Mouse (Mus musculus): Measurements from ENCODE around the gene Grik4.

Gene Grik4

DNA sequence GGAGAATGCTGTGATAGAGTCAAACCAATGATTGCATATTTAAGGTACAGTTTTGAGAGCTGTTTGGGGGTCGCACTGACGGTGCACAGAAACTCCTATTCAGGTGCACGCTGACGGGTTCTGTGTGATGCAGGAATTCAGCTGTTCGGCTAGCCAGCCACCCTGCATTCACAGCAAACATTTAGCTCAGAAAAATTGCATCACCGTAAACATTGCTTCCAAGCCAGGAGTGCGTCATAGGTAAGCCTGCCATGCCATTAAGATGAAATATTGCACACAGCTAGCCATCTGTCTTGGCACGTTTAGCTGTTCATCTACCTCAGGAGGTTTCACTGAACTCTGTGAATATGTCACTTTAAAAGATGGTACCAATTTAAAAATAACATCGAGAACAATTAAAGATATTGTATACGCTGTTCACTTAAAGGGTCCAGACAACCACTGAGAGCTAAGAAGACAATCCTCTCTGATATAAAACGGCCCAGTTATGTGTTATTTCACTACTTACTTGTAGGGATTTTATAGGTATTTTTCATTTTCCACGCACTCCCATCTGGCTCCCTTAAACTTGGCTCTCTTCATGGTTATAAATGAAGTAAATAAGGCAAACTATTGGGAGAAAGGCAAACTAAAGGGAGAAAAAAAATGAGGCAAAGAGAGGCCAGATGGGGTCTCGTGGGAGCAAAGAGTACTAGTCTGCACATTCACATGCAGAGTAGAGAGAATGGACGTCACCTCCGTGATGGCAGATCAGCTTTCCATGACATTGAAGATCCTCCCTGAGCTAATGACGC lies 453.5 kb downstream of the Grik4 start:
- DNase-seq (ENCODE audit: low spot score in 2 of 2) = no peak

DNA sequence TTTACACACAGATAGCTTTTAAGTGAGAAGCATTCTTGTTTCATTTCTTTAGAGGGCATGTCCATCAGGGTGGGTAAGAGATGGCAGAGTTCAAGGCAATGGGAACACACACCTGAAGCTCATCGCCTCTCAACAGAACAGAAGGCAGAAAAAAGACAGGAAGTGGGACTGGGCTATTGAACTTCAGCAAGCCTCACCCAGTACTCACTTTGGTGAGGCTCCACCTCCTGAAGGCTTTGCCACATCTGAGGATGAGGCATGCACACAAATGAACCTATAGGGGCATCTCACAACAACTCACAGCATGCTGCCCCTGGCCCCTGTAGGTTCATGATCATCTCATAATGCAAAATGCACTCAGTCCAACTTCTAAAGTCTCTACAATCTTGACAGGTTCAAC lies 456.2 kb downstream of the Grik4 start:
- no peak for DNase-seq (ENCODE audit: low spot score in 2 of 2)

- DNase-seq (ENCODE audit: low spot score in 2 of 2) = no peak
These were observed 457.4 kb downstream of the Grik4 start for GRCm38 (mm10) chr9:42486913-42487312.

- DNase-seq (ENCODE audit: low spot score in 2 of 2) = no peak
These were observed 459.6 kb downstream of the Grik4 start for GRCm38 (mm10) chr9:42484667-42485066.

DNA sequence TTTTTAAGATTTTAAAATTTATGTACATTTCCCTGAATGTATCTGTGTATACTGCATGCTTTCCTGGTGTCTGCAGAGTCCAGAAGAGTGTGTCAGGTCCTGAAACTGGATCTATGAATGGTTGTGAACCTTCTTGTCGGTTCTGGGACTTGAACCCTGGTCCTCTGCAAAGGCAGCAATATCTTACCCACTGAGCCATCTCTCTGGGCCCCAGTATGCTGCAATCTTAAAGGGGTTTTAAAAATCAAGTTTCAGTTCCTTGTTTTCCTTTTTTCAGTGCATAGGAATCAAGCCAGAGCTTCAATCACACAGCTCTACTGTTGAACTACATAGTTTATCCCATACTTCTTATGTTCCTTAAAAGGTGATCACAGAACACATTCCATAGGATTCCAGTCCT lies 461.3 kb downstream of the Grik4 start:
- DNase-seq (ENCODE audit: low spot score in 2 of 2) = no peak

DNA sequence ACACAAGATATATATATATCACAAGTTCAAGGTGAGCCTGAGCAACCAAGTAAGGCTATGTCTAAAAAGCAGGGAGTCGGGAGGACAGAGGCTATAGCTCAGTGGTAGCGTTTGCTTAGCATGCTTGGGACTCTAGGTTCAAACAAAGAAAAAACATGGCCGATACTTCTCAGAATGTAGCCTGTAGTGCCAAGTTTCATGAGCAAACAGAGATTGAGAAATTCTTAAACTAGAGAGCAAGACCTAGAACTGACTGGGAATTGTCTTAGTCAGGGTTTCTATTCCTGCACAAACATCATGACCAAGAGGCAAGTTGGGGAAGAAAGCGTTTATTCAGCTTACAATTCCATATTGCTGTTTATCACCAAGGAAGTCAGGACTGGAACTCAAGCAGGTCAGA lies 468.1 kb downstream of the Grik4 start:
- no peak for DNase-seq (ENCODE audit: low spot score in 2 of 2)

GRCm38 (mm10) chr9:42474244-42474643 lies 470.0 kb downstream of the Grik4 start:
- no peak for DNase-seq (ENCODE audit: low spot score in 2 of 2)

DNA sequence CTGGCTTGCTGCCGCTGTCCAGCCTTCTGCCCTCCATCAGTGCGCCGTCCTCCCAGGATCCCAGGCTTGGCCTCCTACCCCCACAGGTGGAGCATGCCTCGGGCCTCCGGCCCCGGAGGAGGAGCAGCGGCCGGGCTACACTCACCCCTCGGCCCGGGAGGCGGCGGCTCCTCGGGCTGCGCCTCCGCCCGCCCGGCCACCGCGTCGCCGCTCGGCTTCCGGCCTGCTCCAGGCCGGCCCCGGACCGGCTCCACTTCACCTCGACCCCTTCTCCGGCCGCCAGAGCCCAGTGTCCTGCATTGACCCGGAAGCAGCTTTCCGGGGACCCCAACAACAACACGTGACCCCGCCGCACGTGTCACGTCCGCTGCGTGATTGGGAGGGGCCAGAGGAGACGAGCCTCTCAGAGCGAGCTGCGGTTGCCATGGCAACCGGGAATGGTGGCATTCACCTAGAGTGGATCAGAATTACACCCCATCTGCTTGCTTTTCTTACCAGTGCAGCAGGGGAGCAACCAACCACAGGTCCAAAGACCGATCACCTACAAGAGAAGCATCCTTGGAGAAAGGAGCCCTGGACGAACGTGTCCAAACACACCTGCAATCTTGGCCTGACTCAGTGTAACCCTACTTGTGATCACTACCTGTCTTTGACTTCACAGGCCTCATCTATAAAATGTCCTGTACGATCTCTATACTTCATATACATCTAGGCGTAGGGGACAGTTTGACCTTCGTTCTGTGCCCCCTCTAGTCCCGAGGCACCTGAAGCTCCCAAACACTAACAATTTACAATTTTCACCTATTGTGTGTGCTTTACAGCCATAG lies 472.2 kb downstream of the Grik4 start:
- peak; percentile 92 to 93 for DNase-seq (ENCODE audit: low spot score in 2 of 2)

DNA sequence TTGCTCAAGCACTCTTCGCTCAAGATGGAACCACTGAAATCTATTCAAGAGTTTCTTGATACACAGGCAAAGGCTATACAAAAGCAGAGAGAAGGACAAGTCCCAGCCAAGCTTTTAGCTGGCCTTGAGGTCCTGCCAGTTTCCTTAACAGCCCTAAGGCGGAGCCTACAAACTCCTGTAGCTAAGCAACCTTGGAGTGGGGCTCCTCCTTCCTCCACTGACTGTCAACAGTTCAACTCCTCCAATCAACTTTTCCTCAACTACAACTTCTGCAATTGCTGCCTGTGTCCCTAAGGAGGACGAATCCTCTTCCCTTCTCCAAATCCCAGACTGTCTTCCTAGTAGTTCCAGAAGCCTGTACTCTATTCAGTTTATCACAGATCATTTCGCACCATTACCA lies 473.1 kb downstream of the Grik4 start:
- peak in 1 of 2 experiments; percentile 38 for DNase-seq (ENCODE audit: low spot score in 2 of 2)

- no peak for DNase-seq (ENCODE audit: low spot score in 2 of 2)
These were observed 475.0 kb downstream of the Grik4 start for GRCm38 (mm10) chr9:42469323-42469722.

- DNase-seq (ENCODE audit: low spot score in 2 of 2) = no peak
These were observed 475.9 kb downstream of the Grik4 start for GRCm38 (mm10) chr9:42468360-42468759.
